Mouse (Mus musculus) heart, embryonic 14.5 days (tissue): ENCODE measurements around the gene Cyp2t4. TPM values are rescaled to one million over a fixed set of nuclear protein-coding genes. Genes with fewer than 3 reads are reported as not detected.

Experiments used
- ATAC-seq: fragments of 200-750 bp; cut with Nextera tagmentation; 2 replicates; pipeline ENCODE4 v1.8.0; 2017; ENCODE audit warnings: low read depth, moderate TSS enrichment; ENCODE audit not compliant: insufficient number of reproducible peaks, insufficient read depth, low FRiP score
- H3K27ac ChIP-seq, 2 experiments: fragments of 200-500 bp in 1 of 2; fragments of 300-500 bp in 1 of 2; sonication (generic) in 1 of 2; replicated peaks in 1 of 2; 2 replicates each; pipeline ENCODE4 v1.5.1; 2012 to 2014; ENCODE audit warnings: low read depth in 2 of 2, low read length in 2 of 2, control low read depth in 1 of 2, mild to moderate bottlenecking in 1 of 2, mixed read lengths in 1 of 2; ENCODE audit not compliant: control insufficient read depth in 1 of 2, insufficient read depth in 1 of 2
- H3K27me3 ChIP-seq: fragments of 300-500 bp; sonication (generic); 2 replicates; pipeline ENCODE4 v1.6.1; 2014; ENCODE audit warnings: mild to moderate bottlenecking, low read length, control low read depth; ENCODE audit not compliant: control insufficient read depth, insufficient read depth
- H3K36me3 ChIP-seq: fragments of 300-500 bp; sonication (generic); 2 replicates; pipeline ENCODE4 v1.6.1; 2014; ENCODE audit warnings: mild to moderate bottlenecking, control low read depth, low read length, mixed read lengths; ENCODE audit not compliant: control insufficient read depth, insufficient read depth
- H3K4me1 ChIP-seq, 2 experiments: fragments of 200-500 bp in 1 of 2; fragments of 300-500 bp in 1 of 2; sonication (generic) in 1 of 2; 2 replicates each; pipeline ENCODE4 v1.6.1; 2012 to 2014; ENCODE audit warnings: low read length in 2 of 2, control low read depth in 1 of 2, mixed read lengths in 1 of 2; ENCODE audit not compliant: control insufficient read depth in 2 of 2, insufficient read depth in 2 of 2
- H3K4me2 ChIP-seq: fragments of 300-500 bp; sonication (generic); 2 replicates; pipeline ENCODE4 v1.6.1; 2014; ENCODE audit warnings: mild to moderate bottlenecking, low read length
- H3K4me3 ChIP-seq, 2 experiments: fragments of 200-500 bp in 1 of 2; fragments of 300-500 bp in 1 of 2; sonication (generic) in 1 of 2; 2 replicates each; pipeline ENCODE4 v1.5.1; 2012 to 2014; ENCODE audit warnings: low read length in 2 of 2, mild to moderate bottlenecking in 2 of 2, control low read depth in 1 of 2, low read depth in 1 of 2, moderate library complexity in 1 of 2; ENCODE audit not compliant: control insufficient read depth in 1 of 2, insufficient read depth in 1 of 2
- H3K9ac ChIP-seq: fragments of 300-500 bp; sonication (generic); 2 replicates; pipeline ENCODE4 v1.6.1; 2014; ENCODE audit warnings: mild to moderate bottlenecking, low read length
- H3K9me3 ChIP-seq: fragments of 300-500 bp; sonication (generic); 2 replicates; pipeline ENCODE4 v1.6.1; 2016; ENCODE audit warnings: low read length, control low read depth; ENCODE audit not compliant: control insufficient read depth
- WGBS: fragments of 180-500 bp; shearing (Covaris S2); extraction: QIAGEN DNeasy Blood & Tissue Kit; methylation state at CpG from one replicate; pipeline ENCODE4 v1.1.7; 2014; 5-methylcytosine and 5-hydroxymethylcytosine counted together
- polyA plus RNA-seq: library from polyadenylated mRNA; unstranded; fragments of >200 nt; fragmentation: Nextera tagmentation; extraction: Ambion mirVana; gene quantifications from 2 replicates; pipeline ENCODE4 v1.2.1, GENCODE M21; 2014

Cyp2t4 gene
- polyA plus RNA-seq, 1 experiment from 2014 or later = 0.22 TPM

DNA sequence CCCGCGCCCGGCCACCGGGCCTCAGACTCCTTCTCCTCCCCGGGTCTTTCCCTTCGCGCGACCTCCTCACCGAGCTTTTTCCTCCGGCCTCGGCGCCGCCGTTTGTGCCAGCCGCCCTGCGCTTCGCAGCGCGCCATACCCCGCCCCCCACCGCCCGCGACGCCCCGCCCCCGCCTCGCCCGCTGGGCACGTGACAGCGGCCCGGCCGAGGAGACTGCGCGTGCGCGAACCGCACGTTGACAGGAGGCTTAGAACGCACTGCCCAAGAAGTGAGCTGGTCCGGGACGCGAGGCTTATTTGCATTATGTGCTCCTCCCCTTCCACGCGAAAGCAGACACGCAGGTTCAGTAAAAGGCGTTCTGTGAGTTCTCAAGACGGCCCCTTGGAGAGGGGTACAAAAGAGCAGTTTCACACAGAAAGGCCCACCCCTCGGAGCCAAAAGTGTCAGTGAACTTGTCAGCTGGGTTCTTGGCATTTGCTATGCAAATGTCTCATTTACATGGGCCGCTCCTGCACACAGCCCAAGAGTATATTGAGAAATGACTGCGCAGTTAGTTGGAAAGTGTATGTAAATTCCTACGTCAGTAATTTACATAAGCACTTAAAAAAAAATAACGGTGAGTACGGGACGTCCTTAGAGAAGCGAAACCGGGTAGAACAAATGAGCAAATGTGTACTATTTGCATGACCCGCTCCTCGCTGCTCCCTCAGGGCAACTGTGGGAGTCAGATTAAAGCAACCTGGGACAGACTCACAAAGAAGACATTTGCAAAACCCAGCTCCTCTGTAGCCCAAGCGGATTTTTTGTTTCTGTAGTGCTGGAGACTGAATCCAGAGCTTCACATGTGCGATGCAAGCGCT, 13.3 kb downstream of the Cyp2t4 start, which contains the start of gene Egln2:
TSS of gene Egln2 (minus strand) at position 189 of the 861 bp plus-strand sequence.
- peak within 1 kb of the TSS; percentile 83 for H3K4me2 ChIP-seq
- H3K27ac ChIP-seq = peak within 1 kb of the TSS; percentile 95 to 98
- peaks cover 45% of the 10 kb centered on the region for H3K36me3 ChIP-seq
- peak; percentile 86 for ATAC-seq
- peak within 1 kb of the TSS; percentile 77 for H3K4me3 ChIP-seq
- peaks cover 20 to 44% of the 10 kb centered on the region in 2 experiments for H3K4me1 ChIP-seq
- H3K9ac ChIP-seq = peak within 1 kb of the TSS; percentile 87
- H3K27me3 ChIP-seq = no peaks in the 10 kb centered on the region
- H3K9me3 ChIP-seq = no peaks in the 10 kb centered on the region
- 2% methylated on average over 59 of the region's 61 CpGs for WGBS

DNA sequence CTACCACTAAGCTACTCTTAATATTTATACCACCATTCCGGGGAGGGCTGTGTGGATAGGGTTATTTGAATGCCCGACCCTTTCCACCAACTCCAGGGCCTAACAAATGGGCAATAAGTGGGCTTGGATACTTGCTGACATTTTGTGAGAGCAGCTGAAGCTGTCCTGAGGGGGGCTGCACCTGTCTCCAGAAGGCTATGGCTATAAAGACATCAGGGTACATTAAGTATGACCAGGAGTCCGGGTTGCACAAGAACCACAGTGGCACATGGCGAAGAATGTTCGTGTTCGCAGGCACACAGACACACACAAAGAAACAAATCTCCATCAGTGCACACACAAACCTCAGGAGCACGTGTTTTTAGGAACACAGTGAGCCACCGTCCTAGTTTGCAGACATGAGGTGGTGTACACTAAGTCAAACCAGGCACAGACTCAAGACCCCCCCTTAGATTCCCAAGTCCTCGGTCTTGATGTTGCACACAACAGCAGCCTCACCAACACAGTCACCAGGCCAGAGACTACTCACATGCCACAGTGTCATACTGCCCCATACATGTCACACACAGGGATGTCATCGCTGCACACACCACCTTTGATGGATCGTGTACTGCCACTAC, 14.1 kb downstream of the Cyp2t4 start:
- Histone ChIP-seq H3K9ac (peak overlapping the region; percentile 87), H3K4me1 (peaks cover 20 to 40% of the 10 kb centered on the region in 2 experiments), H3K4me3 (peak overlapping the region; percentile 77), H3K4me2 (peak overlapping the region; percentile 83), H3K9me3 (no peaks in the 10 kb centered on the region), H3K27me3 (no peaks in the 10 kb centered on the region), H3K36me3 (peaks cover 47% of the 10 kb centered on the region), H3K27ac (peak overlapping the region; percentile 95 to 98)
- 69% methylated on average over 11 of the region's 11 CpGs for WGBS
- no peak for ATAC-seq

DNA sequence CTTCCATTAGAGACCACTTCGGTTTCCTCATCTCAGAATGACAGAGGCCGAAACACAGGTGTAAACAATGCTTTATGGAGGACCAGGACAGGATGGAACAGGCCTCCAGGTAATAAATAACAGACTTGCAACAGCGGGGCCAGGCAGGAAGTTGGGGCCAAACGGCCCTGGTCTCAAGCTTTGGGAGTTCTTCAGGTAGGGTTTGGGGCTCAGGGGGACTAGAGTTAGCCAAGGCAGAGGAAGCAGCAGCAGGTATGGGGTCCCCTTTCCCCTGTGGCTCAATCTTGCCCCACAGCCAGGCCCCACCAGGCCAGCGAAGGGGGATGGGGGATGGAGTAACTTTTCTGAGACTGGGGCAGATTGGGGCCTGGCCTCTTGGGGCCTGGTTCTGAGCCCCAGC, 14.9 kb downstream of the Cyp2t4 start:
- no peak overlapping the region for H3K4me2 ChIP-seq
- no peak overlapping the region for H3K4me3 ChIP-seq
- 92% methylated on average over 5 of the region's 5 CpGs for WGBS
- H3K4me1 ChIP-seq = peaks cover 19 to 32% of the 10 kb centered on the region in 2 experiments
- no peaks in the 10 kb centered on the region for H3K27me3 ChIP-seq
- no peak for ATAC-seq
- no peak overlapping the region for H3K27ac ChIP-seq
- H3K9ac ChIP-seq = no peak overlapping the region
- H3K9me3 ChIP-seq = no peaks in the 10 kb centered on the region
- H3K36me3 ChIP-seq = peaks cover 47% of the 10 kb centered on the region

DNA sequence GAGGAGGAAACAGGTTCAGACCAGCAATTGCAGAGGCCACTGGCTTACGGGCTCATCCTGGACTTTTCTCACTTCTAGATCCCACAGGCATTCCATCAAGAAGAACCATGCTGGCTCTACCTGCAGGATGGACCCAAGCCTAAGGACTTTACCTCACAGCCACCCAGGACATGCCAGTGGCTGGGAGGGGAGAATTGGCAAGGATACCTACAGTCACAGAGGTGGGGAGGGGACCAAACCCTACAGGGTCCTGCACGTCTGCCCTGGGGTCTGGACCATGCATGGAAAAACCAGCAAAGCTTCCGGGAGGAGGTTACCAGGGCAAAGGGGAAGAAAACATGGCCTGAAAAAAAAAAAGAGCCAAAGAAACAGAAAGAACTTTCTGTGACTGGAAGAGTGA, 17.5 kb downstream of the Cyp2t4 start:
- peaks cover 49% of the 10 kb centered on the region for H3K36me3 ChIP-seq
- 80% methylated on average over 3 of the region's 3 CpGs for WGBS
- H3K27me3 ChIP-seq = no peaks in the 10 kb centered on the region
- H3K27ac ChIP-seq = no peak overlapping the region
- H3K4me3 ChIP-seq = no peak overlapping the region
- no peak overlapping the region for H3K4me2 ChIP-seq
- H3K9ac ChIP-seq = no peak overlapping the region
- no peak for ATAC-seq
- H3K4me1 ChIP-seq = peaks cover 7 to 8% of the 10 kb centered on the region in 2 experiments
- H3K9me3 ChIP-seq = no peaks in the 10 kb centered on the region

DNA sequence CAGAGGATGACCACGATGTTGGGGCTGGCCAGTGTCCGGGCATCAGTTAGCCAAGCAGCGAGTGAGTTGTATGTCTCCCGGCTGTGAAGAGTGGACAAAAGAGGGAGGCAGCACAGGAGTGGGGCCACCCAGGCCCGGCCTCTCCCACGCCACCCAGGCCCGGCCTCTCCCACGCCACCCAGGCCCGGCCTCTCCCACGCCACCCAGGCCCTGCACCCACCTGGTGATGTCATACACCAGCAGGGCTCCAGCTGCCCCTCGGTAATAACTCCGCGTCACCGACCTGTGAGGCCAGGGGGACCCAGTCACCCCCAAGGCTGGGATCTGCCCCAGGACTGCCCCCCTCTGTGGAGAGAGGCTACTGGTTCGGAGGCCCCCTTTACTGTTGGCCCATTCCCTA, 21.0 kb downstream of the Cyp2t4 start:
- Histone ChIP-seq H3K9ac (no peak overlapping the region), H3K4me2 (no peak overlapping the region), H3K27me3 (no peaks in the 10 kb centered on the region), H3K4me3 (no peak overlapping the region), H3K9me3 (no peaks in the 10 kb centered on the region), H3K36me3 (peaks cover 49% of the 10 kb centered on the region), H3K4me1 (peaks cover 0 to 4% of the 10 kb centered on the region in 2 experiments; a peak in 1 of 4 replicates), H3K27ac (no peak overlapping the region)
- no peak for ATAC-seq
- 94% methylated on average over 15 of the region's 15 CpGs for WGBS

DNA sequence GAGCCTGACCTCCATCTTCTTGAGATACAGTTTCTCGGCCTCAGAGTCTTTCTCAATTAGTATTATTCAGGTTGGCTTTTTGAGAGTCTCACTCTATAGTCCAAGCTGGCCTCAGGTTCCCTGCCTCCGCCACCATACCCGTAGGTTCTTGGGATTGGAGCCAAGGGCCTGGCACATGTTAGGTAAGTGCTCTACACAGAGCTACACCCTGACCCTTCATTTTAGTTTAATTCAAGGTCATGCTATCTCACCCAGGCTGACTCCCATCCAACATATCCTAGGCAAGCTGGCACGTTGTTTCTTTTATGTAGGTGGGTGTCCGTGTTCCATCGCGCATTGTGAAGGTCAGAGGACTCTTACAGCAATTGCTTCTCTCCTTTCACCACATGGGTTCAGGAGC, 21.4 kb downstream of the Cyp2t4 start:
- Histone ChIP-seq H3K27me3 (no peaks in the 10 kb centered on the region), H3K4me2 (no peak overlapping the region), H3K27ac (no peak overlapping the region), H3K4me3 (no peak overlapping the region), H3K9ac (no peak overlapping the region), H3K4me1 (peaks cover 0 to 4% of the 10 kb centered on the region in 2 experiments; a peak in 1 of 4 replicates), H3K36me3 (peaks cover 49% of the 10 kb centered on the region), H3K9me3 (no peaks in the 10 kb centered on the region)
- no peak for ATAC-seq
- 78% methylated on average over 7 of the region's 7 CpGs for WGBS

DNA sequence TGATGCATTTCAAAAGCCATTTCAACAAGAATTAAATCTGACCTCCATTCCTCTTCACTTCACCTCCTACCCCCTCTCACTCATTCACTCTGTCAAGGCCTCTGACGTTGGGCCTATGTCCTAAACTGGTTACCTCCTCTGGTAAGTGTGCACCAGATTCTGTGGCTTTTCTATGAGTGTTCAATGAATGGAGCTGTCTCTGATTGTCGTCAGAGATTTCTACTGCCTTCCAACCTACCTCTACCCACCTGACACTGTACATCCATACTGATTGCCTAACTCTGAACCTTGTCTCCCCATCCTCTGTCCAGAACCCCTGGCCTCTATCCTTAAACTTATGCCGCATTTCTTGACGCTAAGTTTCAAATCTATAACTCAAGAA, 24.4 kb downstream of the Cyp2t4 start:
- Histone ChIP-seq H3K9me3 (no peaks in the 10 kb centered on the region), H3K27me3 (no peaks in the 10 kb centered on the region), H3K36me3 (peaks cover 29% of the 10 kb centered on the region), H3K4me3 (peak overlapping the region; percentile 73 to 76), H3K4me2 (peak overlapping the region; percentile 53), H3K4me1 (peaks cover 0 to 4% of the 10 kb centered on the region in 2 experiments; a peak in 2 of 4 replicates), H3K27ac (peak overlapping the region; percentile 89 to 91), H3K9ac (peak overlapping the region; percentile 68)
- no peak for ATAC-seq
- 24% methylated on average over 4 of the region's 4 CpGs for WGBS
